Mouse (Mus musculus): ENCODE data around the gene Otulinl. TPM values are rescaled to one million over a fixed set of nuclear protein-coding genes. Genes with fewer than 3 reads are reported as not detected.

Otulinl gene
- polyA plus RNA-seq, 1 experiment, result 17.8 TPM

DNA sequence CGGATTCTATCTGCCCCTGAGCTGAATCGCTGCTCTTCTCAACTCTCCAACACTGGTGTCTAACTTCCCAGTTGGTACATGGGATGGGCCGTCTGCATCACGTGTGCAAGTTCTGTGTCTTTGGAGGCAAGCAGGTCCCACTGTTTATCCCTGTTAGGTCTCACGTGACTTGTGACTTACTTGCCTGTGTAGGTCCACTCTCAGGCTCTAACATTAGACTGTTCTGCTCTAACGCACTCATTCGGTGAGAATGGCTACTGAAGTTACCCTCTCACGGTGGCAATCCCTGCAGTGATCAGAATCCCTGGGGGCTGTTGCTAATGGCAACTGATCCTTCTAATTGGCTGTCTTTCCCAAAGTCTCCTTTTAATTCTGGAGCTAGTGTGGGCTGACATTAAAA is 9.1 kb downstream of the Otulinl start:
- peaks cover 18% of the 10 kb centered on the region for H3K4me1 ChIP-seq (ENCODE audit: control insufficient read depth, insufficient read depth, low read length)
- TF ChIP-seq CTCF (IDR thresholded peaks at IDR 0.05; ENCODE audit: extremely low read depth, insufficient read depth, low read length) (no peak), POLR2A (IDR thresholded peaks at IDR 0.05; ENCODE audit: extremely low read depth, insufficient read depth, low read length) (no peak)
- no peak overlapping the region for H3K4me3 ChIP-seq (ENCODE audit: insufficient read depth, low read length)
- no peak overlapping the region for H3K27ac ChIP-seq (ENCODE audit: insufficient read depth, low read length)

DNA sequence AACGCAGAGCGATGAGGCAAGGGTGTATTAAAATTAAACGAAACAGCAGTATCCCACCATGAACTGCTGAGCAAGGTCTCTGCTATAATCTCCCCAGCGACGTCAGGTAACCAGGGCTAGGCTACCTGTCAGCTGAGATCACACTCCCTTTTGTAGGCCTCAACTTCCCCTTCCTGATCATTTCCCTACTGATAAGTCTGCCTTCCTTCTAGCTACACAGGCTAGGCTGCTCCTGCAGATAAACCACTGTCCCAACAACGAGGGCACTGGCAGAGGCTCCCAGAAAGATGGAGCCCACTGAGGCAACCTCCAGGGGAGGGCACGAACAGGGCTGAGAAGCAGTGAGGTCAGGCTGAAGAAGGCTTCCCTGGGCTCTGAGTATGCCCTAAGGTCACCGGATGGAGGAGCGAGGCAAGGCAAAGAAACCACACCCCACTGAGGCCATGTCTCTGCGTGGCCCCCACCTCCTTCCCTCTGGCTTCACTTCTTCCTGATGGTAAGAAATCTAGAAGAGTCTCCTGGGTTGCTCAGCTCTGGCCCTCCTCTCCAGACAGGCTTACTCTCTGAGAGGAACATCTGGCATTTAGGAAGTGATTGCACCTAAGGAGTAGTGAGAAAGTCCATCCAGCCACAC is 9.7 kb downstream of the Otulinl start:
- no peak for TF ChIP-seq CTCF (IDR thresholded peaks at IDR 0.05; ENCODE audit: extremely low read depth, insufficient read depth, low read length)
- no peak for TF ChIP-seq POLR2A (IDR thresholded peaks at IDR 0.05; ENCODE audit: extremely low read depth, insufficient read depth, low read length)
- Histone ChIP-seq H3K4me3 (ENCODE audit: insufficient read depth, low read length) (no peak overlapping the region), H3K4me1 (ENCODE audit: control insufficient read depth, insufficient read depth, low read length) (peaks cover 18% of the 10 kb centered on the region), H3K27ac (ENCODE audit: insufficient read depth, low read length) (no peak overlapping the region; the same call in 1 of the 2 replicates)

DNA sequence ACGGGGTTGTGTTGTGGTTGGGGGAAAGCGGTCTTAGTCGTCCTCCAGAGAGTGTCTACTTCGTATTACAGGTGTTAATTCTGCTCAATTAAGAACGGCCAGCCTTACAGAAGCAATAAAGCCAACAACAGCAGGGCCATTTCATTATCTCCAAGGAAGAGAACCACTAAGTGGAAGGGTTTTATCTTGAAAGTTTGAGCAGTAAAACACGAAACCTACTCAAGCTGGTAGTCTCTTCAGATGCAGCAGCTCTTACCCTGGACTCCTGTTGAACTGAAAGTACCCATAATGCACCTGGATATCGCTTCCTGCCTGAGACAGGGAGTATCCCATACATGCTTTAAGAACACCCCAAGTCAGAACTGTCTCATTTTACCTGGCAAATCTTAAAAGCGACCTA is 10.7 kb downstream of the Otulinl start:
- Histone ChIP-seq H3K27ac (ENCODE audit: insufficient read depth, low read length) (no peak overlapping the region; the same call in 1 of the 2 replicates), H3K4me1 (ENCODE audit: control insufficient read depth, insufficient read depth, low read length) (peaks cover 16% of the 10 kb centered on the region), H3K4me3 (ENCODE audit: insufficient read depth, low read length) (no peak overlapping the region)
- TF ChIP-seq POLR2A (IDR thresholded peaks at IDR 0.05; ENCODE audit: extremely low read depth, insufficient read depth, low read length) (no peak), CTCF (IDR thresholded peaks at IDR 0.05; ENCODE audit: extremely low read depth, insufficient read depth, low read length) (no peak)

DNA sequence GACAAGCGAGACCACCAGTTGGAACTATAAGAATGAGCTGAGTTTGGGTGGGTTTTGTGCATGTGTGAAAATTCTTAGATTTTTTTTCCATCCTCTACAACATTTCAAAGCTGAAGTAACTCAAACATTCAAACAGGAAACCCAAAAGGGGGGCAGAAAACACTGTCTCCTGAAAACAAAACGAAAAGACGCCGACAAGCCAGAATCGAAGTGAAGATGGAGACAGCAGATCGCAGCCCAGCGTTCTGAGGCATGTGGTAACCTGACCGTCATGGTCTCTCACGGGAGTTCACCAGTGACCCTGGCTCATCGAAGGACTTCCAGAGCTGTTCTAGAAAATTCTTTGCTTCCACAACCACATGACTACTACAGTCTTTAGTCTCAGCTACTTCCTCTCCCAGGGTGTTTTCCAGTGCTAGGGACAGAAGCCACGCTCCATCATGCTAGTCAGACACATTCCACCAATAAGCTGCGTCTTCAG is 11.4 kb downstream of the Otulinl start:
- Histone ChIP-seq H3K27ac (ENCODE audit: insufficient read depth, low read length) (peak overlapping the region; percentile 21; the same call in 1 of the 2 replicates), H3K4me1 (ENCODE audit: control insufficient read depth, insufficient read depth, low read length) (peaks cover 16% of the 10 kb centered on the region), H3K4me3 (ENCODE audit: insufficient read depth, low read length) (no peak overlapping the region)
- TF ChIP-seq POLR2A (IDR thresholded peaks at IDR 0.05; ENCODE audit: extremely low read depth, insufficient read depth, low read length) (no peak), CTCF (IDR thresholded peaks at IDR 0.05; ENCODE audit: extremely low read depth, insufficient read depth, low read length) (no peak)

DNA sequence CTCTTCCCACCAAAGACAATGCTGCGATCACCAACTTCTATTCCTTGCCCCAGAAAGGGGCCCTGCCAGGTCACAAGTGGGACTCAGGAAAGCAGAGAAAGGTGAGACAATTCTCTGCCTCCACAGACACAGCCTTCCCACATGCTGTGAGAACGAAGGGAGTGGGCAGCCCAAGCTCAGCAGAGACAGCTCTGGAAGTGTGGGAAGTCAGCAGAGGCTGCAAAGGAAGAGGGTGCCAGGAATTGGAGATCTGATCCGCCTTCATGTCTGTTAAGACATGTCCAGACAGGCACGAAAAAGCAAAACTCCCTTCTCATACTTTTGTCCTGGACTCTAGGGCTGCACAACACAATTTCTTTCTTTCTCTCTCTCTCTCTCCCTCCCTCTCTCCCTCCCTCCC is 12.1 kb downstream of the Otulinl start:
- Histone ChIP-seq H3K4me1 (ENCODE audit: control insufficient read depth, insufficient read depth, low read length) (peaks cover 16% of the 10 kb centered on the region), H3K27ac (ENCODE audit: insufficient read depth, low read length) (no peak overlapping the region), H3K4me3 (ENCODE audit: insufficient read depth, low read length) (no peak overlapping the region)
- TF ChIP-seq CTCF (IDR thresholded peaks at IDR 0.05; ENCODE audit: extremely low read depth, insufficient read depth, low read length), result no peak
- no peak for TF ChIP-seq POLR2A (IDR thresholded peaks at IDR 0.05; ENCODE audit: extremely low read depth, insufficient read depth, low read length)

DNA sequence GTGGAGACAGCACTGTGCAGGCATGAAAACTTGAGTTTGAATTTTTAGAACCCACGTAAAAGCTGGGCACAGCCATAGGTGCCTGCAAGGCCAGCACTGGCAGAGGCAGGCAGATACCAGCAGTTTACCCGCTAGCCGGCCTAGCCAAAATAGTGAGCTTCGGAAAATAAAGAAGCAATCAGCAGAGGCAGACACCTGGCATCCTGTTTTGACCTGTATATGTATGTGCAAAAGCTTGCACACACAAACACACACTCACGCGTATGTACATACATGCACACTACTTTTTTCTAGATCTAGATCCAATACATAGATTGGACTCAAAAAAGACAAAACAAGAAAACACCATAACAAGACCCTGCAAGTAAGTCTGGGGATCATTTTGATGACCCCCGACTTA is 12.8 kb downstream of the Otulinl start:
- TF ChIP-seq POLR2A (IDR thresholded peaks at IDR 0.05; ENCODE audit: extremely low read depth, insufficient read depth, low read length) (no peak), CTCF (IDR thresholded peaks at IDR 0.05; ENCODE audit: extremely low read depth, insufficient read depth, low read length) (no peak)
- H3K4me3 ChIP-seq (ENCODE audit: insufficient read depth, low read length), result no peak overlapping the region
- H3K27ac ChIP-seq (ENCODE audit: insufficient read depth, low read length), result no peak overlapping the region
- peaks cover 16% of the 10 kb centered on the region for H3K4me1 ChIP-seq (ENCODE audit: control insufficient read depth, insufficient read depth, low read length)

DNA sequence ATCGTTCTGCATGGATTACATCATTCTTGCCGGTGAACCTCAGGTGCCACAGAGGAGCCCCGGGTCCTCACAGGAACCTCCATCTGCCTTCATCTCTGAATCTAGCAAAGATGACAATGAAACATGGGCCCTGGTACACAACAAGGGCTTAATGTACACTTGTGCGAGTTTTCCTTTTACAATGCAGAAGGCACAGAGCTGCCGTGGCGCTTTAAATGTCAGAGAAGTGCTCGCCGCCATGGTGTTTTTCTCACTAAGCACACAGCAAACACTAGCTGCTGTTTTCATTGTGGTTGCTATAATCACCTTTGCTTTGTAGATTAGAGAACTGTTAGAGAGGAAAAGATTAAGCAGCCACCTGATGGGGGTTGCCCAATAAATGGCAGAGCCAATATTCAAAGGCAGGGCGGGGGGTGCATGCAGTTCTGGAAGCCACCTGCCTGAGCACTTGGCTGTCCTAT is 13.3 kb downstream of the Otulinl start:
- Histone ChIP-seq H3K4me3 (ENCODE audit: insufficient read depth, low read length) (no peak overlapping the region), H3K4me1 (ENCODE audit: control insufficient read depth, insufficient read depth, low read length) (peaks cover 13% of the 10 kb centered on the region), H3K27ac (ENCODE audit: insufficient read depth, low read length) (no peak overlapping the region)
- TF ChIP-seq CTCF (IDR thresholded peaks at IDR 0.05; ENCODE audit: extremely low read depth, insufficient read depth, low read length) (no peak), POLR2A (IDR thresholded peaks at IDR 0.05; ENCODE audit: extremely low read depth, insufficient read depth, low read length) (no peak)

DNA sequence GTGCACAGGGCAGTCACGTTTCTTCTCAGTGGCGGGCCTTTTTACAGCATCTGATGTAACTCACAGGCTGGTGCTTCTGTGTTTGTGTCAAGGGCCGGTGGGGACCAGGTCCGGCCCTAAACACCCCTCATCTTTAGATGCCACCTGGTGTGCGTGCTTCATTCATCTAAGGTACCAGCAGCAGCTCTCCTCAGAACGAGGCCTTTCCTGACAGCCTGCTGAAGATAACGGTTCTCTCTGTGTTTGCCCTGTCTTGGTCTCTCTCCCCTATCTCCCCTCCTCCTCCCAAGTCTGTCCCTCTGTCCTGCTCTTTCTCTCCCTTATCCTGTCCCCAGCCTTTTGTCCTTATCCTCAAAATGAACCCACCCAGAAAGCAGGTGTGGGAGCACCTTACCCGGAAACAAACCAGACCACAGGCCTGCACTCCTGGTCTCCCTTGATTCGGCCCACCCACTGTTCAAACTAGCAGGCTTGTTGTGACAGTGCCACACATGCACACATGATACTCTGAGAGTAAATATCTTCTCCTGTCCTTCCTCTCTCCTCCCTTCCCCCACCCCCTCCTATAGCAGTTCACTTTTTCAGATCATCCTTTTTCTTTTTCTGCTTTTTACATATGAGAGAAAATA is 14.4 kb downstream of the Otulinl start:
- TF ChIP-seq CTCF (IDR thresholded peaks at IDR 0.05; ENCODE audit: extremely low read depth, insufficient read depth, low read length), result no peak
- no peak for TF ChIP-seq POLR2A (IDR thresholded peaks at IDR 0.05; ENCODE audit: extremely low read depth, insufficient read depth, low read length)
- Histone ChIP-seq H3K4me3 (ENCODE audit: insufficient read depth, low read length) (no peak overlapping the region), H3K4me1 (ENCODE audit: control insufficient read depth, insufficient read depth, low read length) (peaks cover 5% of the 10 kb centered on the region), H3K27ac (ENCODE audit: insufficient read depth, low read length) (no peak overlapping the region)

DNA sequence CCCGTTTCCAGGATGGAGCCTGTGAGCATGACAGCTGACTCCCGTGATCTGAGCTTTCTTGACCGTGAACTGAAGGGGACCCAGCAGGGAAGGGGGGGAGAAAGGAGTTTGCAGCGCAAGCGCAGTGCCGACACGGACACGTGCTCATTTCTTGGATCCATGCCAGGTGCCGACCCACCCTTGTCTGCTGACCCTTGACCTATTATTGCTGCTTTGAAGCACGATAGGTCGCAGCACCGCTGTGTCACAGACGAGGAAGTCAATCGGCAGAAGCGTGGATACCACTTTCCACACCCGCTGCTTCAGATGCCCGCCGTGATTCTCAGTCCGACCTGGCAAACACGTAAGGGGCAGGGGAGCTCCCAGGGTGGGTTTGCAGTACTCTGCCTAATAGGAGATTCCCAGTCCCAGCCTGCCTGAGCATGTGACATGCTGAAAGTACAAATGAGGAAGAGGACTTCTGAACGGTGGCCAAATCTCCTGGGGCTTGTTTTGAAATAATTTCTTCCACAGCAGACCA is 15.9 kb downstream of the Otulinl start:
- TF ChIP-seq POLR2A (IDR thresholded peaks at IDR 0.05; ENCODE audit: extremely low read depth, insufficient read depth, low read length), result no peak
- TF ChIP-seq CTCF (IDR thresholded peaks at IDR 0.05; ENCODE audit: extremely low read depth, insufficient read depth, low read length), result no peak

DNA sequence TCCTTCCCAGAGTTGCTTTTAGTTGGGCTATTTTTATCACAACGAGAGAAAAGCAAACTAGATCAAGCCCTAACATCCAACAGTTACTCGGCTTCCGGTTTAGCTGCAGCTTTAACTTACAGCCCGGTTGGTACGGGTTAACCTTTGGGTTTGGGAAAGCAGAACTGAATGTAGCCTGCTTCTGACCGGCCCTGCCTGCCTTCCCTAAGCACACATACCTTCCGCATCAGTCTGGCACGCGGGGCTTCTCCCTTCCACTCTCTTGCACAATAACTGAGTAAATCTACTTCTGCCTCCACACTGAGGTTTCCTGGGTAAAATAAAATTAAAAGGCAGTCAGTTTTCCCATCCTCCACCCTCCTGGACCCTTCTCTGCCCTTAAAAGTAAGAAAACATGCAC is 17.3 kb downstream of the Otulinl start:
- TF ChIP-seq CTCF (IDR thresholded peaks at IDR 0.05; ENCODE audit: extremely low read depth, insufficient read depth, low read length), result no peak
- TF ChIP-seq POLR2A (IDR thresholded peaks at IDR 0.05; ENCODE audit: extremely low read depth, insufficient read depth, low read length), result no peak
- Histone ChIP-seq H3K27ac (ENCODE audit: insufficient read depth, low read length) (no peak overlapping the region), H3K4me1 (ENCODE audit: control insufficient read depth, insufficient read depth, low read length) (no peaks in the 10 kb centered on the region), H3K4me3 (ENCODE audit: insufficient read depth, low read length) (no peak overlapping the region)

More for the DNA sequence above, 15.9 kb downstream of the Otulinl start:
- Histone ChIP-seq H3K4me3 (ENCODE audit: insufficient read depth, low read length) (no peak overlapping the region), H3K4me1 (ENCODE audit: control insufficient read depth, insufficient read depth, low read length) (peaks cover 4% of the 10 kb centered on the region; the same call in 1 of the 2 replicates), H3K27ac (ENCODE audit: insufficient read depth, low read length) (no peak overlapping the region)
